Comparison of ENCODE assay signal across 9 mouse cellular contexts in genomic region chr19:25268532-25268931, GRCm38 (mm10). TPM values are rescaled to one million over a fixed set of nuclear protein-coding genes. Genes with fewer than 3 reads are reported as not detected.
DNase-seq lines count a peak whose midpoint lies in the region; ATAC-seq and TF ChIP-seq lines count a peak whose summit lies in the region.
"Had no signal": no experiment of that assay in that cellular context is flagged by ENCODE, and none has a peak within 500 bp of the region (broad histone marks: within the 10 kb centered on the region; RNA-seq: fewer than 3 reads in every experiment).

No protein-coding gene starts in this region.

- no peak overlapping the region for H3K4me3 ChIP-seq in lung, embryonic 14.5 days (ENCODE audit: low read depth, low read length)
- H3K4me3 ChIP-seq in forebrain, embryonic 13.5 days = no peak overlapping the region
- H3K4me3 ChIP-seq: heart, embryonic 13.5 days had no signal

- no peak overlapping the region for H3K27ac ChIP-seq in lung, embryonic 14.5 days (ENCODE audit: low read depth)
- no peak overlapping the region for H3K27ac ChIP-seq in forebrain, embryonic 13.5 days
- H3K27ac ChIP-seq: heart, embryonic 13.5 days had no signal

- no peak overlapping the region for H3K9ac ChIP-seq in lung, embryonic 14.5 days
- H3K9ac ChIP-seq in forebrain, embryonic 13.5 days = no peak overlapping the region
- H3K9ac ChIP-seq: heart, embryonic 13.5 days had no signal

- no peak overlapping the region for H3K4me2 ChIP-seq in lung, embryonic 14.5 days
- H3K4me2 ChIP-seq in forebrain, embryonic 13.5 days = no peak overlapping the region

- no peaks in the 10 kb centered on the region for H3K27me3 ChIP-seq in lung, embryonic 14.5 days (ENCODE audit: insufficient read depth, low read length)
- H3K27me3 ChIP-seq in forebrain, embryonic 13.5 days = 0 out of 2 replicates have a peak, but pooled peaks cover 4% of the 10 kb centered on the region
- H3K27me3 ChIP-seq: heart, embryonic 13.5 days had no signal

- DNase-seq in ovary, adult 18-20 months (ENCODE audit: low spot score) = peak; percentile 66
- no peak for DNase-seq in ovary, postnatal 10 days (ENCODE audit: low spot score)
- DNase-seq in cerebellum, postnatal 14 days = peak; percentile 77 to 81
- peak; percentile 94 for DNase-seq in kidney, adult 9 months
- DNase-seq in lung, embryonic 14.5 days = peak; percentile 39
- DNase-seq in natural killer cell, adult 2 months (ENCODE audit: low spot score in 2 of 2) = no peak
- no peak for DNase-seq in MN1 (ENCODE audit: low spot score)

- H3K4me1 ChIP-seq in lung, embryonic 14.5 days (ENCODE audit: insufficient read depth) = 0 out of 2 replicates have a peak, but pooled peaks cover 11% of the 10 kb centered on the region
- H3K4me1 ChIP-seq in forebrain, embryonic 13.5 days = peaks cover 8% of the 10 kb centered on the region

- no peak for ATAC-seq in lung, embryonic 14.5 days (ENCODE audit: insufficient read depth)
- ATAC-seq in forebrain, embryonic 13.5 days = no peak

- WGBS in lung, embryonic 14.5 days = 76% methylated on average over 6 of the region's 6 CpGs
- 85% methylated on average over 6 of the region's 6 CpGs for WGBS in forebrain, embryonic 13.5 days

- H3K9me3 ChIP-seq in lung, embryonic 14.5 days (ENCODE audit: low read depth, low read length) = no peaks in the 10 kb centered on the region
- H3K9me3 ChIP-seq in forebrain, embryonic 13.5 days (replicated peaks) = no peaks in the 10 kb centered on the region
- H3K9me3 ChIP-seq: heart, embryonic 13.5 days had no signal

- TF ChIP-seq CTCF in lung, embryonic 14.5 days (IDR thresholded peaks at IDR 0.05; ENCODE audit: low read depth) = no peak

- H3K36me3 ChIP-seq in lung, embryonic 14.5 days (ENCODE audit: insufficient read depth) = no peaks in the 10 kb centered on the region
- H3K36me3 ChIP-seq in forebrain, embryonic 13.5 days (ENCODE audit: poor library complexity, severe bottlenecking) = no peaks in the 10 kb centered on the region

RNA-seq across cellular contexts. Expression of gene Kank1, which starts 31.8 kb away (rescaled TPM):
- polyA plus RNA-seq in lung, embryonic 14.5 days (2014; fragmentation: Nextera tagmentation; extraction: Ambion mirVana) = 16.2 and 18.5 TPM in 2 replicates
- 2.7 and 3.1 TPM in 2 replicates for polyA plus RNA-seq in forebrain, embryonic 13.5 days (2015; fragmentation: Nextera tagmentation; extraction: Ambion mirVana)

Comparison
In these comparisons a context has a peak if more than half of its experiments do, and no peak if none do; other contexts are left out.
1. DNase-seq: peak in ovary, adult 18-20 months (single experiment), cerebellum, postnatal 14 days (2 of 2), kidney, adult 9 months (single experiment) and lung, embryonic 14.5 days (single experiment); none in ovary, postnatal 10 days (single experiment), natural killer cell, adult 2 months (0 of 2) and MN1 (single experiment).